Mouse (Mus musculus) adrenal gland, adult 2 months (tissue): ENCODE measurements around the gene Slit2. TPM values are rescaled to one million over a fixed set of nuclear protein-coding genes. Genes with fewer than 3 reads are reported as not detected.

Experiments
- DNase-seq: peaks from one replicate; pipeline ENCODE4 v3.0.0; 2021
- polyA plus RNA-seq: library from polyadenylated mRNA; depleted of rRNA; stranded (reverse); fragments of >200 nt; gene quantifications from 2 replicates; pipeline ENCODE4 v1.2.3, GENCODE M21; 2012
- total RNA-seq, 2 experiments: library from RNA; stranded (reverse); gene quantifications; 2 replicates each; pipeline ENCODE4 v1.2.3; 2021

Slit2 gene
- total and polyA plus RNA-seq, 3 experiments, result 7.0 to 26.2 (median 7.8) TPM

DNA sequence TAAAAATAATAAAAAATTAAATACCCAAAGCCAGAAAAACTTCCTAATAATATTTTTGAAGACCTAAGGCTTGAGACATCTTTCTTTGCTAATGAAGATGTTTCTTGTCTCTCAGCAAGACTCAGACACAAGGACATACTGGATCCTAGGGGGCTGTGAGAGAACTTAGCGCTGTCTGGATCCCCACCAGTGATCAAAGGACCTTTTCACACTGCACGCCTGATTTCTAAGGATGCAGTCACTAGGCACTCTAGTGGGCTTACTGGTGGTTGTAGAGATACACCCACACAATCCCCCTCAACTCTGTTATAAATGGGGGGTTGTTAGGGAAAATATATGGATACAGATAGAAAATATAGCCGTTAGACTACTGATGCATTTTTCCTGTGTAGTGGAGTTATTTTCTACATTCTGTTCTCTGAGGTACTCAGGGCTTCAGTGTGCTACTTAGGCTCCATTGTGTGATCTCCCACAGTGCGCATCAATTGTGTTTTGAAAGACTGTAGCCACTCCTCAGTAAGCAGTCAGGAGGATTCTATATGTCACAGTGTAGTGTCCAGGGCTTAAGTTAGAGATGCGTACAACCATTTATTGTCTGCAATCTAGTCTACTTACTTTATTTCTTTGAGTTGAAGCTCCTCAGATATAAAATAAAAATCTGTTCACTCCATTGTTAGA, 67.8 kb downstream of the Slit2 start:
- DNase-seq, result no peak

DNA sequence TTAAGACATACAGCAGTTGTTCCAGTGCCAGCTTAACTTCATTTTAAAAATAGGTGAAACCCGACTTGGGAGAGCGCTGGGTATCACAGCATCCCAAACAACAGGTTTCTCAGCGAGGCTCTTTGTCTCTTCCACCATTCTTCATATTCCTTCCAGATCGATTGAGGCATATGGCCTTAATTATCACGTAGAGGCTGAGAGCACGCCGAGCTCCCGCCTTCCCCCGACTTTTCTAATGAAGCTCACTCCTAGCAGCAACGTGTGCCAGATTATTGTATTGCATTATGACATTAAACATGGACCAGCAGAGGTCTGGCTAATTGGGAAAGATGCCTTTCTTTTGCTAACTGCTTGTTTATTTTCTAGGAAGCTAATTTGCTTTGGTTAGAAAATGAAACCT, 75.7 kb downstream of the Slit2 start:
- no peak for DNase-seq

DNA sequence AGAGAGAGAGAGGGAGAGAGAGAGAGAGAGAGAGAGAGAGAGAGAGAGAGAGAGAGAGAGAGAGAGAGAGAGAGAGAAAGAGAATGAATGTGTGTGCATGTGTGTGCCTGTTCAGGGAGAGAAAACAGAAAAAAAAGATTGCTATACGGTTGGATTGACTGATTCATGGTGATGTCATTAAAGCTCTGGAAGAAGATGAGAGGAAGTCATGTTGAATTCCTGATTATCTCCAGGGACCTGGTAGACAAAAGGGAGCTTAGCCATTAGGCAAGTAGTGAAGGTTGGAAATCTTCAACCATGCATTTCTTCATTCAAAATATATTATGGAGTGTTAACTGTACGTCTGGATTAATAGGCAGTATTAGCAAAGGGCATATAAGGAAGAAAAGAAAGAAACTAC, 77.8 kb downstream of the Slit2 start:
- DNase-seq, result no peak

DNA sequence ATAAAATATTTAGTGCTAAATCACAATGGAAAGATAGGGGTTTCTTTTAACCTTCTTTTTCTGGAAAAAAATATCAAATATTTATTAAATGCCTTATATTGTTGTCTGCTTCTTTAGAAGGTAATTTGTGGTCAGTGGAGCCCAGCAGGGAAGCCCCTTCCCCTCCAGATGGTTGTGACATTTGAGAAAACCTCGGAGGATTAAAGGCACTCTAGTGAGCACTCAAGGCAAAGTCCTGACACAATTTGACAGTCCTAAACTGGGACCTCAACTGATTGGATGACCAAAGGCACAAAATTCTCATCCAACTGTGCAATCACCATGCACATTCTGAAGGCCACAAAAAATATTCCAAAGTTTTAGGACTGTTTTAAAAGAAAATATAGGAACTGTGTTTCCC, 95.8 kb downstream of the Slit2 start:
- DNase-seq, result no peak

DNA sequence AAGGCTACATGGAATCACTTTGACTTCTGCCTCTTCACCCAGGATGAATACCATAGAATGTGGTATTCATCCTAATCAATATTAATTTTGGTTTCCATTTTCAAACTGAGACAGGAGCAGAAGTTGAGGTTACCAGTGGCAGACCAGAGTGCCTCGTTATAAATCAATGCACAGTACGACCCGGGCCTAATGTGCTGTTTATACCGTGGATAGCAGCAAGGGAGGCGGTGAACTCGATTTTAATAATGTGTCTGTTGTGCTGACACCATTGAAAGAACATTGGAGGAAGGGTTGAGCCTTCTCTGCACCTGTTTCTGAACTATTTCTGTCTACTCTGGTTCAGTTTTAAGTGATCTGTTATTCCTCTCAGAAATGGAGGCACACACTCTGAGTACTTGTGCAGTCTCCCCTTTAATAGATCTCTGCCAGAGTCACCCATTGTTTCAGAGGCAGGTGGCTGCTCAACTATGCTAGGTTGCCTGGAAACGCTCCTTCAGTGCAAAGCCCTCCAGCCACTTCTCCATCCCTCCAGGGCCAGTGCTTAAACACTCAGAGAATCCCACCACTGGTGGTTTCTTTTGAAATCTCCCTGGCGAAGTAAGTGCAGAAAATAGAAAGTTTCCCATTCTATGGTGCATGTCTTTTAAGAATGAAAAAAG, 98.4 kb downstream of the Slit2 start:
- DNase-seq, result no peak

DNA sequence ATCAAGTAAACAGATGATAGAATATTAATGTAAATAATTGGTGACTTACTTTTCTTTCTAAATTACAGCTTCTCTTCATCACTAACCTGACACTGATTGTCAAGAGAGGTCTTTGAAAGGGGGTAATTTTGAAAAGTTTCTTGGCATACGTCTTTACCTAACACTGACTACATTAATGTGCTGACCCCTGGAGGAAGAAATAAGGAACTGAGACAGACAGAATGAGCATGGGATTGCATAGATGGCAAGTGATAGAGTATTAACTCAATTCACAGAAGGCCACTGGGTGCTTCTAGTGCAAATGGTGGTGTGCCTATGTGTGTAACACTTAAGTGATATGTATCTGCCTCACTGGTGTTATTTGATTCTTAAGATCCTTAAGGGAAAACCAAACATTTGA, 130.5 kb downstream of the Slit2 start:
- DNase-seq, result no peak

DNA sequence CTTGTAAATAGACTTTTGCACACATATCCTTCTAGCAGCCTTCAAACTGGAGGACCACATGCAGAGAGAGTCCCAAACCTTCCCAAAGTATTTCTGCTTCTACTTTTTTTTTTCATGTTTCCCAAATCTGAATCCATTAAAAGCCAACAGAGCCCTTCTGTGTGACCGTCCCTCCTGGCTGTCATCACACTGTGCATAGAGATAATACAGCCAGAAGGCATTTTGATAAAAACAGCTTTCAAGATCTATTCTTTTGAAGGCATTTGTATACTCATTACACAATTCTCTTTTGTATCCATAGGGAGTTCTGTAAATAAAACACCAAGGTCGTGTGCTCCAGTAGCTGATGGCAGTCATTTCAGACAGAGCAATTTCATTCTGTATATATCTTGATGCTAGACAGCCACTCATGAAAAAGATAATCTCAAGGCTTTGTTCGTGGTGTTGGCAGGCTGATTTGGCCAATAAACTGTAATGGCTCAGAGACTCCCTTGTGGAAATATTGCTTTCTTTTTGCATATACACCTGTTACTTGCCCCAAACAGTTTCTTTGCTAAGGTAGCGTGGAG, 132.1 kb downstream of the Slit2 start:
- DNase-seq, result no peak

DNA sequence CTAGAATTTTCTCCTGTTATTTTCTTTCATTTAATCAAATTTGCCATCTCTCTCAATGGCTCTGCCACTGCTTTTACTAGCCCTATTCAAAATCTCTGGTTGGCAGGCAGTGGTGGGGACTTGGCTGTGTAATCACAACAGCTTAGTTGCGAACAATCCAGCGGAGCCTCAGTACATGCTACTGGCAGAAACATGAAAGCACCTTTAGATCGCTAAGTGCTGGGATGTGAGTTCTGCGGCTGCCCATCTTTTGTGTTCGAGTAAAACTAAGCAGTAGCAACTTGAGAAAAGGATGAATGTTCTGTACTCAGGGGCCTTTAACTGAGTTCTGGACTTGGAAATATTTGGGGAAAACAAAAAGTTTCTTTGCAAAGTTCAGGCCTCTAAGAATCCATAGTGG, 139.7 kb downstream of the Slit2 start:
- DNase-seq, result no peak

DNA sequence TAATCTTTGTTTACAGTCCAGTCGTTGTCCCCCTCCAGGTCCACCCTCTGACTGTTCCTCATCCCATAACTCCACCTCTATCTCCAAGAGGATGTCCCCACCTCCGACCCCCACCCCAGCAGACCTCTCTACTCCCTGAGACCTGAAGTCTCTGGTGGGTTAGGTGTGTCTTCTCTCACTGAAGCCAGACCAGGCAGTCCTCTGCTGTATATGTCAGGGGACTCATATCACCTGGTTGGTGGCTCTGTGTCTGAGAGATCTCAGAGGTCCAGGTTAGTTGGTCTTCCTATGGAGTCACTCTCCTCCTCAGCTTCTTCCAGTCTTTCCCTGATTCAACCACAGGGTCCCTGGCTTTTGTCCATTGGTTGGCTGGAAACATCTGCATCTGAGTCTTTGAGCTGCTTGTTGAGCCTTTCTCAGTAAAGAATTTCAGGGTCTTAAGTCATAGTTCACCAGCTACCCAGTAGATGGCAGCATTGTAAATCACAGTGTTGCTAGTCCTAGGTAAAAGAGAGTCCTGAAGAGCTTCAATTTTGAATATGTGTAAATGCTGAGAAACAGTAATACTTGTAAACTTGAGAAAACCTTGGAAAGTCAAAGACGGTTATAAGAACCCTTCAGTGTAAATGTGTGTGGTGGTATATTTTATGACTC, 143.0 kb downstream of the Slit2 start:
- DNase-seq, result no peak

DNA sequence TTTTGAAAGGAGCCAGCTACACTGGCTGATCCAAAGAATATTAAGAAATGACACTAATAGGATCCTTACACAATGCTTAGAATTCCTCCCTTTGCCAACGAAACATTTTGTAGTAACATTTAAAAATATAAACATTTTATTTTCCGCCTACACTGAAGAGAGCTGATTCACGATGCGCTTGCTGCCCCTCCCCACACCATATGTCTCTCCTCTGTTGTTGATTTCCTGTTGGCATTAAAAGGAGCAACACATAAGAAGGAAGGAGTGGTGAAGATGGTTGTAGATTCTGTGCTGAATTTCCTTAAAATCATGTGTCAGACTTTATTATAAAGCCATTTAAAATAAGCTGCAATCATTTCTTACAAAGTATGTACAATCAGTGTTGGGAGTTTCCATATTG, 147.0 kb downstream of the Slit2 start:
- no peak for DNase-seq

DNA sequence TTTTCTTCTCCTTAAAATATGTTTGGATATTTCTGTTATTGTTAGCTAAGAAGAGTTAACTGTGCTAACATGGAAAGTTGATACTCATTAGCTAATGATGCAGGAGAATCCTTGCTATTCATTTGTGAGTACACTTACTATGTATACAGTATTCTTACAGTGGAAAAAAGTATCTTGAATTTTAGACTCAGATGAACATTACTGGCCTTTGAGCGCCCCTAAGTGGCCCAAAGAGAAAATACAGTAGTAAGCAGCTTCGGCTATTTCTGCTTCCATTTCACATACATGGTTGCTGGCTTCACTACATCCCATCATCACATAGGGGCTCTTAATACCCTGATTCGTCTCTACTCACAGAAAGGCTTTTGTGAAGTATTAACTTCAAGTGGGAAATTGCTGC, 153.6 kb downstream of the Slit2 start:
- DNase-seq, result peak; percentile 14

DNA sequence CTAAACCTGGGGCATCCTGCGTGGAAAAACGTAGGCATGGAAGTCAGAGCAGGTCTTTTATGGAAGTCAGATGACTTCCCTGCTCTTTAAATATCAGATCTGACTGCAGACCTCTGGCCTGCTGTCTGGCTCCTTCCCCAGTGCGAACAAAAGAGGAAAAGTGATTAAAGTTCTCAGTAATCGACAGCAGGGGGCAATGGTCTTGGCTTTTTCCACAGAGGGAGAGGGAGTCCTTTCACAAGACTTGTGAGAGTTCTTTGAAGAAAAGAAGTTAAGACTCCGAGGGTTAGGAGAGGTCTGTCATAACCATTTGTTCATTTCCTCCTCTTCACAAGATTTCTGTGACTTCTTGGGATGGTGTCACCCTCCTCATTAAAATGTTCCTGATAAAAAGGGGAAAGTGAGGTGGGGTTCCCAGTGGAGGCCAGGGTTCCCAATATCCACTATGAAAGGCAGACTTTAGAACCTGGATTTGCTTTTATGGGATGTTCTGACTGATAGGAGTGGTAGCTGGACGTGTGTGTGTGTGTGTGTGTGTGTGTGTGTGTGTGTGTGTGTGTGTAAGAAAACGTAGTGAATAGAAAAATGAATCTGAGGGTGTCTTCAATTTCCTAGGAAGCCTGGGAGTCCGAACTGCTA, 156.0 kb downstream of the Slit2 start:
- no peak for DNase-seq

DNA sequence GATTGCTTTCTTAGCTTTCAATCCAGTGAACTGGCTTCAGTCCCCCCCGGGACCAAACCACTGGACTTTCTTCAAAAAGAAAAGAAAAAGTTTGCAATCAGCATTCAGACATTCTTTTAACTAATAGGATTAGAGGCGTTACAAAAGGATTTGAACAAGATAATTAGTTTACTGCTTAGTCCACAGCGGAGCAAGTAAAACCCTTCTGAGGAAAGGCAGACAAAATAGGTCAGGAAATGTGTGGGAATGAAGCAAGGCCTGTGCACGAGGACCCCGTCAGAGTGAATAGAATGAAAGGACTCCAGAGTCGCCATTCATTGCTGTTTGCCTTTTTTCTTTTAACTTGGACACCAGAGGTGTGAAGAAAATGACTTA, 156.5 kb downstream of the Slit2 start:
- no peak for DNase-seq

DNA sequence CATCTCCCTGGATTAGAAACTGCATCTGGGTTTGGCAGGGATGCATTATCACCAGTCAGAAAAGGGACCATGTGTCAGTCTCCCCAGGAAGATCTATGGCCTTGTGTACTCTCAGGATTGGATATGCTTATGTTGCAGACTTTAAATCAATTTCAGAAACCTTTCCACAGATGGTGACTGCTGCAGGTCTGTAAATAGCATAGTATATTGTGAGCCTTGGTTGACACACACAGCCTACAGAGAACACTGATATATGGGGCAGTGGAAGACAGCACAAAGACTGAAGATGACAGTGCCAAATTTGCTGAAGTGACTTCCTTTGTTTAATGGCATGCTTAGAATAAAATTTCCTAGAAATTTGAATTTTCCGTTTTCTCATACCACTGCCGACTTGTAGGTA, 163.1 kb downstream of the Slit2 start:
- DNase-seq, result no peak

DNA sequence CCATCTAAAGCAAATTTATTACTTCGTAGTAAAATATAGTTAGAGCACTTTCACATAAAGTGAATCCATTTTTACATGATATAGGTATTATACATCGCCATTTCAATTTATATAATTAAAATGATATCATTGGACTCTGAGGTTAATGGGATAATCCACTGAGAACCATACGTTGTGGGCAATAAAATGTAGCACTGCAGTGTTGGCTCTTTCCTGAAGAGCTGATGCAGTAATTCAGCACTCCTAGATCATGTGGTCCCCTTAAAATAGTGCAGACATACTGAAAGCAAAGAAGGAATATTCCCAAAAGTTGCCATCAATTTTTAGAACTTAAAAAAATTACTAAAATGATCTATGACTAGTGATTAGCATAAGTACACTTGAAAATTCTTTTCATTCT, 177.9 kb downstream of the Slit2 start:
- DNase-seq, result no peak

DNA sequence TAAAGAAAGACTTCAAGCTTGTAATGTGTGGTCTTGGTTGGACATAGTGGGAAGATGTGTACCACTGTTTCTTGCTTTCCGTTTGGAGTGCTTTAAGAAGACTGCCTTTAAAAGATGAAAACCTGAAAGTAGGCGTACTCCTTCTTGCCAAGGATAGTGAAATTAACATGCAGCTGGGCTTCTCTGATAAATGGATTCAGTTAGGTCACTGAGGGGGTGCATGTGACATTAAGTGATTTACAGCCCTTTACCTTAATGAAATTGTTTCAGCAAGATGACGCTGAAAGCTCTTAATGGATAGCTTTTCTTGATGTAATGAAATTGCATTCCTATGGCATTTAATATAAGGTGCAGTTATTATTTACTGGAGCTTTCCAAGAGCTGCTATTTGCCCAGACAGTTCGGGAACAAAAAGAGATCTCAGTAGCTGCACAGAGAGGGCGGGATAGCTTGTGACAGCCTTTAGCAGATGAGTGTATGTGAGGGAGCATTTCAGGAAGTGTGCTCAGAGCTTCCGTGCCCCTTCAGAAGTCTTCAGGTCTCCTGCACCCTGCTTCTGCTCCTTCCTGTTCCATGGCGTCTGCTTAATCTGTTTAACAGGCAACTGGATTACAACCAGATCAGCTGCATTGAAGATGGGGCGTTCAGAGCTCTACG, 198.8 kb downstream of the Slit2 start:
- DNase-seq, result no peak

DNA sequence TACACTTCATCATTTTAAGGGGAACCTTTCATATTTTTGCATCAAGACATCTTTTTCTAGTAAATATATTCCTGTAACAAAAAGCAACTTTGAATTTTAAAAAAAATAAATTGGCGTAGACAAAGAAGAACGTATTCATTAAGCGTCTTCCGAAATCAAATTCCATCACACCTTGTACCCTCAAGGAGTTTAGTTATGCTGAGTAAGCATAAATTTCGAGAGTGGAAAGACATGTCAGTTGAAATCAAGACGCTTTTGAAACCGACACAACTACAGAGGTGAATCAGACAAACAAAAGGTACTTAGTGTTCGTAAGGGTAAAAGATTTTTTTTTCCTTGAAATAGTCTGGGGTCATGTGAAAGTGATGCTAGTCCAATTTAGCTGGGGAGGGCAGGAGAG, 201.4 kb downstream of the Slit2 start:
- DNase-seq, result no peak

DNA sequence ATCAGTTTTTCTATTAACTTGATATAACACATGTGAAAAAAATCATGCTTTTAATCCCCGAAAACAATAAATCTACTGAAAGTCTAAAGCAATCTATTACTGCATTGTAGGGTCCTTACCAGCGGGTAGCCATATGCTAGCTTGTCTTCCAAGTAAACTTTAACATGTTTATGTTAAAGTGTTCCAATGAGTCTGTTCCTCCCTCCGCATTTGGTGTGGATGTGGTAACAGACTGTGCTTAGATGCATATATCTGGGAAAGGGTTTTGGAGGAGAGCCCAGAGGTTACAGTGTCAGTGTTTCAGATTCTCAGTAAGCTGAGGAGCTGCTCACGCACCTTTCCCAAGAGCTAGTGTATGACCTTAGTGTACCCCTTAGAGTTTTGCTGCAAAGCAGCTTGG, 204.9 kb downstream of the Slit2 start:
- no peak for DNase-seq

DNA sequence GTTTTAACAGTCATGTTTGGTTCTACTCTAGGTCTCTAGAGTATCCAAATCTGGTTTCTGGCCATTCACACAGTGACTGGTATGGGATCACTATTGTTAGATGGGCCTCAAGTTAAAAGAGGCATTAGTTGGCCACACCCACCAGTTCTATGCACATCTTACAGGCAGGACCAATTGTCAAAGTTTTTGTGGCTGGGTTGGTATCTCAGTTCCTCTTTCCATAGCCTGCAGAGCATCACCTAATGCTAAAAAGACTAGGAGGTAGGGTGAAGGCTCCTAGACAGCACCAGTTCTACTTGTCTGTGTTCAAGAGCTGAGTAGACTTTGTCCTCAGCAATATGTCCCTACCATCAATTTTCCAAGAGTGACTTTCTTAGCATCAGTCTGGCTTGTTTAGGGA, 216.4 kb downstream of the Slit2 start:
- DNase-seq, result no peak

DNA sequence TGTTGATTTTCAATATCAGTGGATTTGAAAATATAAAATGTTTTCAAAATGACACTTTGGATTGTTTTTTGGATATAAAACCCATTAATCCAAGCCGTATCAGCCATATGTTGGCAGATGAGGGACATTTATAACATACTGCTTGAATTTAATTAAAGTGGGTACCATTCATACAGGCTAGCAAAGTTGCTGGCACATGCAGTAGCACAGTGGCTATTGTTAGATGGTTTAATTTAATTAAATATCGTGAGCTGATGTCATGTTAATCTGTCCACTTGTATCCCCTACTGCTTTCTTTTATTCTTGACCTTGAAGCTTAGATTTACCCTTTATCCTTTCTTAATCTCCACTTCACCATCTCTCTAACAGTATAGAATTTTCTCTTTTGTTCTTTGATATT, 232.3 kb downstream of the Slit2 start:
- DNase-seq, result no peak

DNA sequence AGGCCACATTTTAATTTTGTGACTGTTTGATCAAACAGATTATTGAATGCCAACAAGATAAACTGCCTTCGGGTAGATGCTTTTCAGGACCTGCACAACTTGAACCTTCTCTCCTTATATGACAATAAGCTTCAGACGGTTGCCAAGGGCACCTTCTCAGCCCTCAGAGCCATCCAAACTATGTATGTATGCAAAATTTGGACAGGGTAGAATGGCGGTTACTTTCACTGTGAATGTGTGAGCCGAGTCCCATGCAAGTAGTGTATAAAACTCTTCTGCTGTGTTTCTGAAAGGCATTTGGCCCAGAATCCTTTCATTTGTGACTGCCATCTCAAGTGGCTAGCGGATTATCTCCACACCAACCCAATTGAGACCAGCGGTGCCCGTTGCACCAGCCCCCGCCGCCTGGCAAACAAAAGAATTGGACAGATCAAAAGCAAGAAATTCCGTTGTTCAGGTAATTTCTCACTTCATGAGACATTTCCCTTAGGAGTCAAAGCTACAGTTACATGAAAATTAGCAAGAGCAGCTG, 236.8 kb downstream of the Slit2 start:
- DNase-seq, result no peak

DNA sequence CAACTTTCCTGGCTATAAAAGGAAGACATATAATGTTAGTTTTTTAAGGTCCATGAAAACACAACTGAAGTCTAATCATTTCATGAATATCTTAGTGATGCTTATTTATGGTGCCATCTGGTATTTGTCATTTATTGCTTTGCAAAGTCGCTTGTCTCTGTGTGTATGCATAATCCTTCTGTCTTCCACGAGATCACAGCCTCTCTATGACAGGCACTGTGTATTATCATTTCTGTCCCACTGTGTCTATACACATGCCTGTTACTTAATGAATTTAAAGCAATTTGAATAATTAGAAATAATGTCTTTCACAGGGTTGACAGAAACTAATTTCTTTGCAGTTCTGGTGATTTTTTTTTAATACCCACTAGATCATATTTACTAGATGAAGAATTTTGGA, 242.6 kb downstream of the Slit2 start:
- no peak for DNase-seq
